Mouse (Mus musculus): ENCODE results near the gene Atp6v0d1. TPM values are rescaled to one million over a fixed set of nuclear protein-coding genes. Genes with fewer than 3 reads are reported as not detected.
"Not testable (repeated sequence)": the region's sequence is repeated elsewhere in the genome, so short reads cannot be mapped to it uniquely, and the experiment has no call there.

The Atp6v0d1 gene
- polyA plus RNA-seq, 1 experiment from 2014 or later = 231 TPM

DNA sequence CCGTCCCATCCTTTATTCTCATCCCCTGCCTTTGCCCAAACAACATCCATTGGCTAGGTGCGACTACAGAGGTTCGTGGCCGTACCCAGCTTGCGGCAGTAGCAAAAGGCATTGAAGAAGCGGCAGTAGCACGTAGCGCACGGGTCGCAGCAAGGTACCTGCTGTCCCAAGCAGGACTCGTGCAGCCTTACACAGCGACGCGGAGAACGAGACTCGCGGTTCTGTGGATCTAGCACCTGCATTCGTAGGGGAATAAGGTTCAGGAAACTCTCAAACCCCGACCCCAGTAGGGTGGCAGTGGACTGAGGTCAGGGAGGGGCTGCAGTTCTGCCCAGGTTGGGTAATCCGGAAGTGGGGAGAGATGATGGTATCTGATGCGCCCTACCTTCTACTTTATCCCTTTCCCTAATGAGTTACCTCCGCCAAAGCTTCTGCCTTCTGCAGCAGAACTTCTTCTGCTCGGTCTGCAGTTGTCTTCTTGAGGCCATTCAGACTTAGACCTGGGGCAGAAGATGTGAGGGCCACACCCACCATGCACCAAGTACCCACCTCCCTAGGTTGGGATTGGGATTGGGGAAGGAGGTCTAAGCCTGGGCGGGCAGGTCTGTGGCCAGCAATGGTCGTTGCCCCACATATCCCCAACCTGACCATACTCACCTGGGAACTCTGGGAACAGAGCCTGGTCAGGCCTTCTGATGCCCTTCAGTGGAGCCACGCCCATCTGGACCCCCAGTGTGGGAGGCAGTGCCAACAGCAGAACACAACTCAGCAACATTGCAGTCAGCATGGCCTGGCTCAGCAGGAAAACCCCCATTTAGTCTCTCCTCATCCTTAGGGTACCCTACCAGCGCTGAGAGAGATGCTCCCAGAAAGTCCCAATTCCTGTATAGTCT is 1.1 kb upstream of the Atp6v0d1 start:
- Histone ChIP-seq H3K9me3 (no peaks in the 10 kb centered on the region), H3K36me3 (no peaks in the 10 kb centered on the region), H3K4me1 (replicated peaks) (peaks cover 45% of the 10 kb centered on the region), H3K27ac (replicated peaks) (peak overlapping the region; percentile 76), H3K27me3 (no peaks in the 10 kb centered on the region), H3K4me3 (peak overlapping the region; percentile 78), H3K4me2 (peak overlapping the region; percentile 86), H3K9ac (peak overlapping the region; percentile 53)
- ATAC-seq (ENCODE audit: low FRiP score, low read depth) = no peak
- 27% methylated on average over 27 of the region's 27 CpGs for WGBS

DNA sequence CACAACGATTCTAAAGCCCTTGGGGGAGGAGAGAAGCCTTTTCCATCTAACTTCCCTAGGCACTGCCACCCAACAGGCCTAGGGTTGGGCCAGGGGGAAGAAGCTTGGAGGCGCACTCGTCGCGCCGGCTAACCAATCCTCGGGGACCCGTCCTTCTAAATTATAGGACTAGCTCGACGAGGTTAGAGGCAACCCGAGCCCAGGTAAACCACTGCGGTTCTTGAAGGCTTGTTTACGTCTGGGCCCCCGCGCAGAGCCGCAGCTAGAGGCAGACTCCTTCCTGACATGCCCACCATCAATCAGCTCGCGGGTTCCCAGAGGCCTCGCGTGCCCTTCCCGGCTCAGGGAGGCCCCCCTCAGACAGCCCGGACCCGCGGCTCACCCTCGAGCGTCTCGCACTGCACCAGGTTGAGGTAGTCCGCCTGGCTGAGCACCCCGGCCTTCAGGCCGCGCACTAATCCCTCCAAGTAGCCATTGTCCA is 406 bp downstream of the Atp6v0d1 start:
- Histone ChIP-seq H3K4me1 (replicated peaks) (peaks cover 45% of the 10 kb centered on the region), H3K9me3 (no peaks in the 10 kb centered on the region), H3K4me3 (peak overlapping the region; percentile 78), H3K4me2 (peak overlapping the region; percentile 86), H3K9ac (peak overlapping the region; percentile 87), H3K27me3 (no peaks in the 10 kb centered on the region), H3K36me3 (no peaks in the 10 kb centered on the region), H3K27ac (replicated peaks) (peak overlapping the region; percentile 89)
- under 1% methylated on average over 31 of the region's 31 CpGs for WGBS
- ATAC-seq (ENCODE audit: low FRiP score, low read depth) = peak; percentile 82

GRCm38 (mm10) chr8:105564573-105565229 is 1.1 kb downstream of the Atp6v0d1 start:
- H3K27ac ChIP-seq (replicated peaks) = peak overlapping the region; percentile 89; the same call in 1 of the 2 replicates
- 89% methylated on average over 9 of the region's 9 CpGs for WGBS

DNA sequence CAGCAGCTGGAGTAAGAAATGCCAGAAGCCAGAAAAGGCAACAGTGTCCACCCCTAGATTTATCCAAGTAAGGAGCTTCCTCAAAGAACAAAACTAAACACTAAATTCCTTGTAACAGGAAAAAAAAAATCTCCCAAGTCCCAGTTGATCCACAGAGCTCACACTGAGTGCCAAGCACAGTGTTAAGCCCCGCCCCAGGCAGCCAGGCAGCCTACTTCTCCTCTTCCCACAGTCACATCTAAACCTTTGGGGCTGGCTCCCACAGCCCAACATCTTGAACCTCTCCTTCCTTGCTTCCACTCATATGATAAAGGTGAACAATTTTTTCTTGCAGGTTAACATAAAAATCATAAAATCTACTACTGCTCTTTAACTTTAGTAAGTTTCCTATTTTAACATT is 2.0 kb downstream of the Atp6v0d1 start:
- H3K4me2 ChIP-seq = peak overlapping the region; percentile 16; the same call in 1 of the 2 replicates
- no peak for ATAC-seq (ENCODE audit: low FRiP score, low read depth)
- WGBS = 89% methylated on average over 1 of the region's 1 CpGs

More at GRCm38 (mm10) chr8:105564573-105565229, 1.1 kb downstream of the Atp6v0d1 start:
- Histone ChIP-seq H3K4me2 (peak overlapping the region; percentile 86), H3K9ac (peak overlapping the region; percentile 87), H3K4me1 (replicated peaks) (peaks cover 45% of the 10 kb centered on the region), H3K4me3 (peak overlapping the region; percentile 78)
- H3K9me3 ChIP-seq; H3K36me3 ChIP-seq; ATAC-seq (ENCODE audit: low FRiP score, low read depth); H3K27me3 ChIP-seq: not testable (repeated sequence)

GRCm38 (mm10) chr8:105562863-105563262 is 3.0 kb downstream of the Atp6v0d1 start:
- H3K27ac ChIP-seq (replicated peaks) = no peak overlapping the region
- no peaks in the 10 kb centered on the region for H3K27me3 ChIP-seq
- H3K9me3 ChIP-seq = no peaks in the 10 kb centered on the region
- 79% methylated on average over 3 of the region's 3 CpGs for WGBS
- peaks cover 45% of the 10 kb centered on the region for H3K4me1 ChIP-seq (replicated peaks)
- ATAC-seq (ENCODE audit: low FRiP score, low read depth) = no peak
- no peak overlapping the region for H3K9ac ChIP-seq
- no peak overlapping the region for H3K4me2 ChIP-seq
- H3K36me3 ChIP-seq = peaks cover 4% of the 10 kb centered on the region
- no peak overlapping the region for H3K4me3 ChIP-seq

More for the DNA sequence above, 2.0 kb downstream of the Atp6v0d1 start:
- Histone ChIP-seq H3K27ac (replicated peaks) (no peak overlapping the region), H3K27me3 (no peaks in the 10 kb centered on the region), H3K9ac (no peak overlapping the region), H3K4me1 (replicated peaks) (peaks cover 45% of the 10 kb centered on the region), H3K9me3 (no peaks in the 10 kb centered on the region), H3K4me3 (no peak overlapping the region), H3K36me3 (no peaks in the 10 kb centered on the region; the same call in 1 of the 2 replicates)

DNA sequence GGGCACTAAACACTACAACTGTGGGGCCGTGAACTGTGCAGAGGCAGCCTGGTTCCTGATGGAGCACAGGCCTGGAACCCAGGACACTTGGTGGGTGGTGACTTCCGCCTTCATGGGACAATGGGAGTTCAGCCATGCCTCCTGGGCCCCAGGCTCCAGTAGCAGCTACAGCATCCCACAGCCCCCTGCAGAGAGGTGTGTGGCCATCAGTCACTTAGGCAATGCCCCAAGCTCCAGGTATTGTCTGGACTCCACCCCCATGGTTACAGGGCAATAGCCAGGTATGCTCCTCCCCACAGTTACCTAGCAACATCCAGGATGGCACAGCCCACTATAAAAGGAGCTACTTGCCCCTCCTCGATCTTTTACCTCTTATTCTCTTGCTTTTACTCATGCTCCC is 10.6 kb downstream of the Atp6v0d1 start:
- Histone ChIP-seq H3K9me3 (no peaks in the 10 kb centered on the region), H3K27me3 (no peaks in the 10 kb centered on the region), H3K4me3 (no peak overlapping the region), H3K4me2 (no peak overlapping the region), H3K4me1 (replicated peaks) (no peaks in the 10 kb centered on the region), H3K36me3 (peaks cover 4% of the 10 kb centered on the region), H3K9ac (no peak overlapping the region), H3K27ac (replicated peaks) (no peak overlapping the region)
- 64% methylated on average over 3 of the region's 3 CpGs for WGBS
- peak; percentile 36; the same call in 1 of the 2 replicates for ATAC-seq (ENCODE audit: low FRiP score, low read depth)

DNA sequence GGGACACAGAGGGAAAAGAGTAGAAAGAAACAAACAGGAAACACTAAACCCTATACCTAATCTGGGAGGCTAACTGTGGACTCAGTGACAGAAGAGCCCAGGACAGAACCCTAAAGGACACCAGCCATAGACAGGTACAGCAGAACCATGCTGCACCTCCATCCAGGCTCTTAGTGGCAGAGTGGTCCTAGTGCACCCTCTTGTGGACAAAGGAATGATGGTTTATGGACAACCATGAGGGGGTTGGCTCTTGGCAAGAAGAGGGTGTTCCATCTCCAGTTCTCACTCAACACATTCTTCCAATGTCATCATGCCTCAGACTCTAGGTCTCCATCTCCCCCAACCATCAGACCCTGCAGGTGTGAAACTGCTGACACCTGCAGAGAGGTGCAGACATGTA is 11.8 kb downstream of the Atp6v0d1 start:
- peak; percentile 58; the same call in 1 of the 2 replicates for ATAC-seq (ENCODE audit: low FRiP score, low read depth)
- Histone ChIP-seq H3K4me3 (no peak overlapping the region), H3K4me2 (no peak overlapping the region), H3K27ac (replicated peaks) (no peak overlapping the region), H3K9ac (no peak overlapping the region), H3K4me1 (replicated peaks) (no peaks in the 10 kb centered on the region), H3K36me3 (peaks cover 4% of the 10 kb centered on the region; the same call in 1 of the 2 replicates), H3K9me3 (no peaks in the 10 kb centered on the region), H3K27me3 (no peaks in the 10 kb centered on the region)

GRCm38 (mm10) chr8:105552824-105553223 is 13.0 kb downstream of the Atp6v0d1 start:
- H3K4me2 ChIP-seq = no peak overlapping the region
- no peak overlapping the region for H3K9ac ChIP-seq
- no peak overlapping the region for H3K27ac ChIP-seq (replicated peaks)
- ATAC-seq (ENCODE audit: low FRiP score, low read depth) = no peak
- H3K36me3 ChIP-seq = no peaks in the 10 kb centered on the region
- H3K27me3 ChIP-seq = no peaks in the 10 kb centered on the region
- no peaks in the 10 kb centered on the region for H3K4me1 ChIP-seq (replicated peaks)
- no peaks in the 10 kb centered on the region for H3K9me3 ChIP-seq
- no peak overlapping the region for H3K4me3 ChIP-seq
- 92% methylated on average over 1 of the region's 1 CpGs for WGBS

- H3K9ac ChIP-seq = no peak overlapping the region
- no peak overlapping the region for H3K4me3 ChIP-seq
- no peaks in the 10 kb centered on the region for H3K4me1 ChIP-seq (replicated peaks)
- H3K27ac ChIP-seq (replicated peaks) = no peak overlapping the region
- no peak overlapping the region for H3K4me2 ChIP-seq
- H3K9me3 ChIP-seq = no peaks in the 10 kb centered on the region
- 92% methylated on average over 2 of the region's 2 CpGs for WGBS
- no peaks in the 10 kb centered on the region for H3K36me3 ChIP-seq
- H3K27me3 ChIP-seq = no peaks in the 10 kb centered on the region
- ATAC-seq (ENCODE audit: low FRiP score, low read depth) = no peak
These were observed 13.8 kb downstream of the Atp6v0d1 start for GRCm38 (mm10) chr8:105552032-105552431.

DNA sequence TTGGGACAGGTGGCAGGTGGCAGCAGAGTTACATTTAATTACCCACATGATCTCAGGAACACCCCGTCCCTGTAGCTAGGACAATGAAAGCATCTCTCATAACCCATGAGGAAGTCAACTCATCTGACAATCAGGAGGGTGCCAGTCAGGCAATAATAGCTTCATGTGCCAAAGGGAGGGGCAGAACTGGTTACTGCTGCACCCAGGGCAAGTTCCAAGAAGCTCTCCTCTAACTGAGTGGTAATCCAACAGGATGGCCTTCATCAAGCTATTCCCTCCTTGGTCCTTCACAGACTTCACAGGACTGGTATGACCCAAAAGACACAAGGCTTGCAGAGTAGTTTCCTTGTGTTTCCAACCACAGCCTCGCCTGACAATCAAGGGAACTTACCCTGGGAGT is 15.8 kb downstream of the Atp6v0d1 start:
- WGBS = 77% methylated on average over 2 of the region's 2 CpGs
- ATAC-seq (ENCODE audit: low FRiP score, low read depth) = no peak

DNA sequence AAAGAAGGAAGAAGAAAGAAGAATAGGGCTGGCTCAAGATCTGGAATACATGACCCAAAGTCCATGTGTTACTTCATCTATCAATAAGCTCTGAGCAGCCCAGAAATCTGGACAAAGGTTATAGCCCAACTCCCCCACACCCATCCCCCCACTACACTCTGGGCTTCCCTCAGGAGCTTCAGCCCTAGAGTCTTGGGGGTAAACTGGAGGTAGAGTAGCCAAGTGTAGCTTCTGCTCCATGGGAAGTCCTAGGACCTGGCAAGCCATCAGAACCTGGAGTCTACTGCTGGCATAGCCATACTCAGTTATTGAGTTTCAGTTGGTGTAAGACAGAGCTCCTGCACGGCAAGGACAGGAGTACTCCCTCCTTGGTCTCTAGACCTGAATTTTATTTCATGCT is 16.3 kb downstream of the Atp6v0d1 start:
- Histone ChIP-seq H3K4me2 (no peak overlapping the region), H3K27me3 (no peaks in the 10 kb centered on the region), H3K9ac (no peak overlapping the region), H3K36me3 (no peaks in the 10 kb centered on the region), H3K9me3 (no peaks in the 10 kb centered on the region), H3K4me3 (no peak overlapping the region), H3K27ac (replicated peaks) (no peak overlapping the region), H3K4me1 (replicated peaks) (peaks cover 15% of the 10 kb centered on the region)
- ATAC-seq (ENCODE audit: low FRiP score, low read depth) = no peak
- 97% methylated on average over 1 of the region's 1 CpGs for WGBS

More for the DNA sequence above, 15.8 kb downstream of the Atp6v0d1 start:
- peaks cover 9% of the 10 kb centered on the region for H3K4me1 ChIP-seq (replicated peaks)
- H3K4me2 ChIP-seq = no peak overlapping the region
- no peak overlapping the region for H3K4me3 ChIP-seq
- H3K27ac ChIP-seq (replicated peaks) = no peak overlapping the region
- H3K27me3 ChIP-seq = no peaks in the 10 kb centered on the region
- H3K9me3 ChIP-seq = no peaks in the 10 kb centered on the region
- no peaks in the 10 kb centered on the region for H3K36me3 ChIP-seq
- no peak overlapping the region for H3K9ac ChIP-seq
